Mouse (Mus musculus): Measurements from ENCODE around the gene Commd1. TPM values are rescaled to one million over a fixed set of nuclear protein-coding genes. Genes with fewer than 3 reads are reported as not detected.
A peak's percentile ranks its signal among the peaks of the same experiment; 100 is the strongest.

Gene Commd1
- polyA plus RNA-seq, 1 experiment from 2014 or later = 294 TPM

DNA sequence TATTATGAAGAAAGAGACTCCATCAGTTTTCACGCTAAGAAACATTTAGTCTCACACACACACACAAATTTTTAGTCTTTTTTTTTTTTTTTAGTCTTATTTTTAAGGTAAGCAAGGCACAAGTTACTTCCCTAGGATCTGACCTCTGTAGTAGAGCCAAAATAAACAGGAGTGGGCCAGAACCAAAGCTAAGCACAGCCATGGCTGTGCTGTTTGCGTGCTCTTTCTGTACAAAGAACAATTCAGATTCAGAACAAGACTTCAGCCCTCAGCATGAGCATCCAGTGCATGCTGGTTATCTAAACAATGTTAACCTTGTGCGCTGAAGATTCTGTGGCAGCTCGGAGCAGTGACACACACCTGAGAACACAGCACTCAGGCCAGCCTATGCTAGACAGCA is 17.8 kb downstream of the Commd1 start:
- no peak overlapping the region for H3K4me2 ChIP-seq (replicated peaks; ENCODE audit: low read depth)
- no peaks in the 10 kb centered on the region for H3K9me3 ChIP-seq (ENCODE audit: control insufficient read depth)
- H3K36me3 ChIP-seq (ENCODE audit: control insufficient read depth, insufficient read depth) = peaks cover 5% of the 10 kb centered on the region; the same call in 1 of the 2 replicates
- WGBS = 77% methylated on average over 4 of the region's 4 CpGs
- H3K27me3 ChIP-seq (replicated peaks; ENCODE audit: control insufficient read depth, insufficient read depth, low read length) = no peaks in the 10 kb centered on the region
- no peak overlapping the region for H3K4me3 ChIP-seq (ENCODE audit: low read depth, low read length)
- no peaks in the 10 kb centered on the region for H3K4me1 ChIP-seq (replicated peaks; ENCODE audit: control insufficient read depth, insufficient read depth, low read length)
- no peak for ATAC-seq
- no peak overlapping the region for H3K27ac ChIP-seq (ENCODE audit: low read depth, low read length)
- no peak for TF ChIP-seq CTCF (IDR thresholded peaks at IDR 0.05; ENCODE audit: low read depth)
- no peak overlapping the region for H3K9ac ChIP-seq (ENCODE audit: low read depth, low read length)

DNA sequence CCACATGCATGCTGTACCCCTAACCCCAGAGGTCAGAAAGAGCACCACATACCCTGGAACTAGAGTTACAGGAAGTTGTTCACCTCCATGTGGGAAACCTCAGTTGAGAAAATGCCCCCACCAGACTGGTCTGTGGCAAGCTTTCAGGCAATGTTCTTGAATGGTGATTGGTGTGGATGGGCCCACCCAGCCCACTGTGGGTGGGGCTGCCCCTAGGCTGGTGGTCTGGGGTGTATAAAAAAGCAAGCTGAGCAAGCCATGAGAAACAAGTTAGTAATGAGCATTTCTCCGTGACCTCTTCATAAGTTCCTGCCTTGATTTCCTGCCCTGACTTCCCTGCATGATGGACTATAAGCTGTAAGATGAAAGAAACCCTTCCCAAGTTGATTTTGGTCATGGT is 20.1 kb downstream of the Commd1 start:
- TF ChIP-seq CTCF (IDR thresholded peaks at IDR 0.05; ENCODE audit: low read depth) = no peak
- no peaks in the 10 kb centered on the region for H3K9me3 ChIP-seq (ENCODE audit: control insufficient read depth)
- H3K4me2 ChIP-seq (replicated peaks; ENCODE audit: low read depth) = no peak overlapping the region
- no peaks in the 10 kb centered on the region for H3K4me1 ChIP-seq (replicated peaks; ENCODE audit: control insufficient read depth, insufficient read depth, low read length)
- no peak overlapping the region for H3K9ac ChIP-seq (ENCODE audit: low read depth, low read length)
- no peaks in the 10 kb centered on the region for H3K27me3 ChIP-seq (replicated peaks; ENCODE audit: control insufficient read depth, insufficient read depth, low read length)
- 92% methylated on average over 1 of the region's 1 CpGs for WGBS
- H3K27ac ChIP-seq (ENCODE audit: low read depth, low read length) = no peak overlapping the region
- H3K4me3 ChIP-seq (ENCODE audit: low read depth, low read length) = no peak overlapping the region
- peaks cover 8% of the 10 kb centered on the region; the same call in 1 of the 2 replicates for H3K36me3 ChIP-seq (ENCODE audit: control insufficient read depth, insufficient read depth)
- no peak for ATAC-seq

DNA sequence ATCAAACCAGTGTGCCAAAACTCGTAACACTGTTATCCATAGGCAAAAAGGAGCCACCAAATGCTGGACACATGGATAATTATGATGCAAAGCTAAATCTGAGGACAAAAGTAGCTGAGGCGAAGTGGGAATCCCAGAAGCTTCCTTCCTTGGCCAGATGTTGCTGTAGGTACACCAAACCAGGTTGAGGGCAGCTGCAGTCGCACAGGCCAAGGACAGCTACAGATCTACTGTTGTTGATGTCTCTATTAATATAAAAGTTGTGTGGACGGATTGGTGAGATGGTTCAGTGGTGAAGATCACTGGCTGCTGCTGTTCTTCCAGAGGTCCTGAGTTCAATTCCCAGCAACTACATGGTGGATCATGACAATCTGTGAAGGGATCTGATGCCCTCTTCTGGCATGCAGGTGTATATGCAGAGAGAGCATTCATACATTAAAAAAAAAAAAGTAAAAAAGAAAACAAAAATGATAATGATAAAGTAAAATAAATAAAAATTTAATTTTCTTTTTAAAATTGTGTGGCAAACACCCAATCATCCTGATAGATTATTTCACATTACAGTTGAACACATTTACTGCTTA is 24.3 kb downstream of the Commd1 start:
- no peak overlapping the region for H3K9ac ChIP-seq (ENCODE audit: low read depth, low read length)
- TF ChIP-seq CTCF (IDR thresholded peaks at IDR 0.05; ENCODE audit: low read depth) = peak; percentile 72
- WGBS = 94% methylated on average over 4 of the region's 4 CpGs
- H3K27ac ChIP-seq (ENCODE audit: low read depth, low read length) = no peak overlapping the region
- ATAC-seq = no peak
- peaks cover 4% of the 10 kb centered on the region for H3K36me3 ChIP-seq (ENCODE audit: control insufficient read depth, insufficient read depth)
- no peaks in the 10 kb centered on the region for H3K9me3 ChIP-seq (ENCODE audit: control insufficient read depth)
- H3K4me1 ChIP-seq (replicated peaks; ENCODE audit: control insufficient read depth, insufficient read depth, low read length) = no peaks in the 10 kb centered on the region
- H3K27me3 ChIP-seq (replicated peaks; ENCODE audit: control insufficient read depth, insufficient read depth, low read length) = no peaks in the 10 kb centered on the region
- H3K4me3 ChIP-seq (ENCODE audit: low read depth, low read length) = no peak overlapping the region
- H3K4me2 ChIP-seq (replicated peaks; ENCODE audit: low read depth) = no peak overlapping the region

DNA sequence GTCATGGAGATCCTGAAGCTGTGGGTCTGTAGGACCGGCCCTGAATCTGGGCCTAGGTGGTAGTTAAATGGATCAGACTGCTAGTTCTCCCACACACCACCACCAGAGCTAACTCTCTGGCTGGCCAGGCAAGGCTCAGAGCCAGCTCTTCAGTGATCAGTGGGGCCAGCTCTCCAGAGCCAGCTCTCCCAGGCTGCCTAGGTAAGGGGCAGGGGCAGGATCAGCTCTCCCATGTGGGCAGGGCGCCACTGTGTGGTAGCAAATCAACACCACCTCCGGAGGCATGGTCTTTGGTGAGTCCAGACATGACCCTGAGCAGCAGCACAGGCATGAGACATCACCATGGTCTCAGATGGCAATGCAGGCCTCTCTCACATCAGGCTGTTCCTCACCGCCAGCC is 25.4 kb downstream of the Commd1 start:
- Histone ChIP-seq H3K27ac (ENCODE audit: low read depth, low read length) (no peak overlapping the region), H3K4me2 (replicated peaks; ENCODE audit: low read depth) (no peak overlapping the region), H3K27me3 (replicated peaks; ENCODE audit: control insufficient read depth, insufficient read depth, low read length) (no peaks in the 10 kb centered on the region), H3K9ac (ENCODE audit: low read depth, low read length) (no peak overlapping the region), H3K4me1 (replicated peaks; ENCODE audit: control insufficient read depth, insufficient read depth, low read length) (no peaks in the 10 kb centered on the region), H3K9me3 (ENCODE audit: control insufficient read depth) (no peaks in the 10 kb centered on the region), H3K4me3 (ENCODE audit: low read depth, low read length) (no peak overlapping the region), H3K36me3 (ENCODE audit: control insufficient read depth, insufficient read depth) (peaks cover 9% of the 10 kb centered on the region)
- ATAC-seq = peak; percentile 70
- TF ChIP-seq CTCF (IDR thresholded peaks at IDR 0.05; ENCODE audit: low read depth) = peak; percentile 89
- WGBS = 75% methylated on average over 4 of the region's 4 CpGs

DNA sequence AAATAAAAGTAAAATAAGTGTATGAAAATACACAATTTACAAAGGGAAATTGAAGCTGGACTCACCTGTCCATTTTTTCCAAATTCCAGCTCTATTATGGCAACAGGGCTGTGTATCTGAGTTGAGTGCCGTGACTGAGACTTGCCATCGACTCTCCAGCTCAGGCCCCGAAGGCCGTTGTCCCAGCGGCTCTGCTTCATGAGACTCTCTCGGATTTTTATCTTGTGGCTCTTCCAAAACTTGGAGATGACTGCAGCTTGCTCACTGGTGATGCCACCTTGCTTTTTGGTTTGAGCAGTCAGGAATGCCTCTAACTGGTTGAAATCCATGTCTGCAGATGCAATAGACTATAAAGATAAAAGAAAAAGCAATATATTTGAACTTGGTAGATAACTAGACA is 25.8 kb downstream of the Commd1 start:
- Histone ChIP-seq H3K27ac (ENCODE audit: low read depth, low read length) (no peak overlapping the region), H3K9me3 (ENCODE audit: control insufficient read depth) (no peaks in the 10 kb centered on the region), H3K27me3 (replicated peaks; ENCODE audit: control insufficient read depth, insufficient read depth, low read length) (no peaks in the 10 kb centered on the region), H3K9ac (ENCODE audit: low read depth, low read length) (no peak overlapping the region), H3K4me3 (ENCODE audit: low read depth, low read length) (no peak overlapping the region), H3K4me2 (replicated peaks; ENCODE audit: low read depth) (no peak overlapping the region), H3K4me1 (replicated peaks; ENCODE audit: control insufficient read depth, insufficient read depth, low read length) (no peaks in the 10 kb centered on the region), H3K36me3 (ENCODE audit: control insufficient read depth, insufficient read depth) (peaks cover 9% of the 10 kb centered on the region)
- no peak for TF ChIP-seq CTCF (IDR thresholded peaks at IDR 0.05; ENCODE audit: low read depth)
- WGBS = 96% methylated on average over 6 of the region's 6 CpGs
- no peak for ATAC-seq

DNA sequence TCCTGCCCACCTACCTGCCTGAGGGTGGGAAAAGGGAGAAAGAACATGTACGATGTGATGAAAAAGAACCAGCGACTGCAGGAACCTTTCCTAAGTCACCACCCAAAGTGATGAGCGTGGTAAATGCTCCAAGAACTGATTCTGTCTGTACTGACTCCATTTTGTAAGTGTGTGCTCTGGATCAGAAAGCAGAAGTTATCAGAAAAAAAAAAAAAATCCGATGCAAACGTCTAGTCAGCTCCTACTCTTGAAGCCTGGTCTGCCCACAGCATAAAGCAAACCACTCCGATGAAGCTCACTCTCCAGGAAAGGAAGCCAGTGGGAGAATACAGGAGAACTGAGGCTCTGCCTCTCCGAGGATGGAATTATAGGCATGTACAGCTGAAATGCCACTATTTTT is 29.5 kb downstream of the Commd1 start:
- WGBS = 93% methylated on average over 7 of the region's 7 CpGs
- Histone ChIP-seq H3K4me2 (replicated peaks; ENCODE audit: low read depth) (no peak overlapping the region), H3K27me3 (replicated peaks; ENCODE audit: control insufficient read depth, insufficient read depth, low read length) (no peaks in the 10 kb centered on the region), H3K4me3 (ENCODE audit: low read depth, low read length) (no peak overlapping the region), H3K36me3 (ENCODE audit: control insufficient read depth, insufficient read depth) (peaks cover 9% of the 10 kb centered on the region), H3K4me1 (replicated peaks; ENCODE audit: control insufficient read depth, insufficient read depth, low read length) (no peaks in the 10 kb centered on the region), H3K9ac (ENCODE audit: low read depth, low read length) (no peak overlapping the region), H3K27ac (ENCODE audit: low read depth, low read length) (no peak overlapping the region), H3K9me3 (ENCODE audit: control insufficient read depth) (no peaks in the 10 kb centered on the region)
- no peak for TF ChIP-seq CTCF (IDR thresholded peaks at IDR 0.05; ENCODE audit: low read depth)
- ATAC-seq = no peak

DNA sequence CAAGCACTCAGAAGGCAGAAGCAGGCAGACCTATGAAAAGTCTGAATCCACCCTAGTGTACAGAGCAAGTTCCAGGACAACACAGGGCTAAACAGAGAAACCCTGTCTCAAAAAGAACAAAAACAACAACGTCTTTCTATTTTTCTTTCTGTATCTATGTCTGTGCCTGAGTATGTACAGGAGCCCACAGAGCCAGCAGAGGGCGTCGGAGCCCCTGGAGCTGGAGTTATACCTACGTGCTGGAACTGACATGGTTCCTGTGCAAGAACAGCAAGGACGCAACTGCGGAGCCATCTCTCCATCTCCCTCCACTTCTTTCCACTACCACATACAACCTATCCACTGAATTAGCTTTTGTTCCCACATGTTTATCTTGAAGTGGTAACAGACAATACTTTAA is 32.1 kb downstream of the Commd1 start:
- WGBS = 93% methylated on average over 6 of the region's 6 CpGs
- 0 out of 2 replicates have a peak, but pooled peaks cover 5% of the 10 kb centered on the region for H3K36me3 ChIP-seq (ENCODE audit: control insufficient read depth, insufficient read depth)
- H3K4me1 ChIP-seq (replicated peaks; ENCODE audit: control insufficient read depth, insufficient read depth, low read length) = no peaks in the 10 kb centered on the region
- no peak overlapping the region for H3K4me3 ChIP-seq (ENCODE audit: low read depth, low read length)
- no peaks in the 10 kb centered on the region for H3K9me3 ChIP-seq (ENCODE audit: control insufficient read depth)
- H3K27me3 ChIP-seq (replicated peaks; ENCODE audit: control insufficient read depth, insufficient read depth, low read length) = no peaks in the 10 kb centered on the region
- TF ChIP-seq CTCF (IDR thresholded peaks at IDR 0.05; ENCODE audit: low read depth) = peak; percentile 29; the same call in 1 of the 2 replicates
- H3K9ac ChIP-seq (ENCODE audit: low read depth, low read length) = no peak overlapping the region
- no peak overlapping the region for H3K4me2 ChIP-seq (replicated peaks; ENCODE audit: low read depth)
- ATAC-seq = no peak
- no peak overlapping the region for H3K27ac ChIP-seq (ENCODE audit: low read depth, low read length)

Measured in intestine, postnatal 0 days (tissue).